Mouse (Mus musculus) CH12F3 (cell line): ENCODE measurements at regions not wholly inside any gene's neighbourhood (a gene's known extent, or its start where the extent isn't known, plus 50 kb on each side); places are given as distances from the start of the nearest gene placed in this dataset.

Experiments
- in situ Hi-C: fragments of 300-500 bp; cut with MboI; formaldehyde crosslinking; loops from 2 replicates; pipeline ENCODE4 v1.14.3; 2020; ENCODE audit warnings: low sequenced_read_pairs

DNA sequence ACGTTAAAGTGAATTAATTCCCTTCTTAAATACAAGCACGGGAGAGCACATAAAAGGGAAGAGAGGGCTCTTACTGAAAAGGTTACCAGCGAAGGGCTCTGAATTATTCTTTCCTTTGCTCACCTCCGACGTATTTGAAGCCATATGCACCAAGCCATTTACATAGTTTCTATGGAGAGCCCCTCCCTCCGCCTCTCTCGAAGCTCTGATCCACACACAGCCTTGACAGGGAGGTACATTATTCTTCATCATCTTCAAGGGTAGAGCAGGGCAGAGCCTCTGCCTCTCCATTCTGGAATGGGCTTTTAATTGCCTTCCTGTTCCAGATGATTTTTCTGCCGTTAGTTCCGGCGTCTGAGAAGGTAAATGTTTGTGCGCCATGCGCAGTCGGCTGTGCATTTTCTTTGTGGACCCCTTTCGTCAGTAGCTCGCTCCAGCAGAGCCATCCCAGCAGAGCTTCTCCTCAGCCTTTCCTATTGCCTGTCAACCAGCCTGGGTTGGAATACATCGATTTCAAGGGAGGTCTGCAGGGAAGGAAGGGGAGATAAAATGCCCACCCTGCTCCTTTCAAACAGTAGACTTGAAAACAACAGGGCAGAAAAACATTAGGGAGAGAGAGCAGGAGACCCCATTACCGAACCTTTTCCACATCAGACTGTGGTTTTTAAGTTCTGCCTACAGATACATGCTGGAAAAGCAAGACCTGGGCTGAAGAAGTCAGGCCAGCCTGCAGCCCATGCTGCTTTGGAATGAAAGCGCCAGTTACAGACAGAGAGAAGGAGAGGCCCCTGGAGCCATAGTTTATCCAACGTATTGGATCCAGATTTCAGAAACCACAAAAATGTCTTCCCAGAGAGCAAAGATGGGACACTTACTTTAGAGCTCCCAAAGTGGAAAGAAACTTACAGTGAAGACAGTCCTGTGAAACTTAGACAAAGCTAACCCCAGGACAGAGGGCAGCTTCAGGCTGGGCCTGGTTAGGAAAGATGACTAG lies 124.1 kb downstream of the Edn3 start:
- in situ Hi-C loops, result loop anchor here (25.0 kb wide), 1 partner anchor 1297 kb away; the partner anchor contains the start of gene Ankrd60

DNA sequence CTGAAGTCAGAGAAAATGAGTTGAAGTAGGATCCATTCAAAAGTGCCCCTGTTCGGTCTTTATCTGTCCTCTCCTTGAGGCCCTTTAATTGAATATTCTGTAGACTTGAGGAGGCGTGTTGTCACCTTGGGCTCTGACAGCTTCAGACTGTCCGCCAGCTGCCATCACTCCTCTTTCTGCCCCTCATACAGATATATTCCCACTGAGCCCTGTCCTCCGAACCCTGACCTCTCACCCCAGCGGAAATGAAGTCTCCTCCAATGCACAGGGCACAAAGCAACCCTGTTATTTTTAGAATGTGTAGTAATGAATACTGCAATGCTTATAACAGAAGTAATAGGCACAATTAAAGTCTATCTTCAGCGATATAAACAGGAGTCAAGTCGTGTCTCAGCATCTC lies 117.4 kb upstream of the Gm14444 start:
- in situ Hi-C loops, result loop anchor here (25.0 kb wide), 1 partner anchor 1305 kb away; the partner anchor contains the start of gene Ankrd60

DNA sequence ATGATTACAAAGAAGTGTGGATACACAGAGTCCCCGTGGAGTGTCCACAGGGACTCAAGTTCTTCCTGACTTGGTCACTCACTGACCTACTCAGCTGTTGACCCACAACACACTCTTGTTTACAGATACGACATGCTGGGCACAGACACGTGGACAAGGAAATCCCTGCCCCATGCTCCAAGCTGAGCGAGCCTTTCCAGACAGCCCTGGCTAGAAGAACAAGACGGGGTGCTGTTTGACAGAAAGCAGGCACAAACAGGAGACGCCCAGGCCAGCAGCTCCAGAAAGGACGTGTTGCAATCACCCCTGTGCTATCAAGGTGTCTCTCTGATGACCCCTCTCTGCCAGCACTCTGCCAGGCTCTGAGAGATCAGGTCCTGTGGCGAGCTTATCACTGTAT lies 112.6 kb upstream of the Gm14444 start:
- in situ Hi-C loops, result loop anchor here (25.0 kb wide), 1 partner anchor 1310 kb away; the partner anchor contains the start of gene Ankrd60

DNA sequence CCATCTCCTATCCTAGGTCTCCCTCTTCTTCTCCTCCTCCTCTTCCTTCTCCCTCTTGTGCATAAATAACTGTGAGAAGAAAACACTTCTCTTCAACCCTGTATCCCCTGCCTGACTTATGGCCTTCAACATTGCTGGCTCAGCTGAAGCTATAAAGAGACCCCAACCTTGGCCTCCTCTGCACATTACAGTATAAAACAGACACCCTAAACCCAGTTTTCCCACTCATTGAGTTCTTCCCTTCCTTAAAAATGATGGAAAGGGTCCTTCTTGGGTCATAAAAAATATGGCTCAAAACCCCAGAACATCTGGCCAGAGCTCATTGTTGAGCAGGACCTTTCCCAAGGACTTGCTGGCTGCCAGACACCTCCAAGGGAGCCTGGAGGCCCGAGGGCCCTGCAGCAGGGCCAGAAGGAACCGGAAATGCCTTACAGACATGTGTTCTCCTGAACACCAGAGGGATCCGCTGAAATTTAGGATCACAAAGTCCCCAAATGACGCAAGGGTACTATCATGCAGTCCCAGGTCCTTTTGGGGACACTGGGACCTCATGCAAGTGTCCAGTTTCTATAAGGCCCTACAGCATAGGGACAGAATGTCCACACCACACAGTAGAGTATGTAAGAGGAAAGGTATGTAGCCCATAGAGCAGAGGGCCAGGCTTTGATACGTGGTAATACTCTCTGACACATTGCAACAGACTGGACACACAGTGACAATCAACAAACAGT lies 109.9 kb upstream of the Gm14444 start:
- in situ Hi-C loops, result loop anchor here (5.0 to 25.0 kb wide), 2 partner anchors 588 to 1313 kb away; partner anchors contain the start of gene Ankrd60

DNA sequence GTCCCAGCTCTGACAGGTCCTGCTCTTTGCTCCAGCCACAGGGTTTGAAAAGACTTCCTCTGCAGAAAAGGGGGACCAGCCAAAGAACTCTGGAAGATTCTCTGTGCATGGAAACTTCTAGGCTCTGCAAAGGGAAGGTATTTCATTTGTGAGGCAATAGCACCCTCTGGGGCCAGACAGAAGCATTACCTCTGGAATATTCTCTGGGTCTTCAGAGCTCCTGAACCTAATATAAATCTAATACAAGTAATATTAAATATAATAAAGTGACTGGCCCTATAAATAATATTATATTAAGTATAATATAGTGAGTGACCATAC lies 109.4 kb upstream of the Gm14444 start:
- in situ Hi-C loops, result loop anchor here (5.0 kb wide), 1 partner anchor 588 kb away; no protein-coding TSS in a partner anchor

DNA sequence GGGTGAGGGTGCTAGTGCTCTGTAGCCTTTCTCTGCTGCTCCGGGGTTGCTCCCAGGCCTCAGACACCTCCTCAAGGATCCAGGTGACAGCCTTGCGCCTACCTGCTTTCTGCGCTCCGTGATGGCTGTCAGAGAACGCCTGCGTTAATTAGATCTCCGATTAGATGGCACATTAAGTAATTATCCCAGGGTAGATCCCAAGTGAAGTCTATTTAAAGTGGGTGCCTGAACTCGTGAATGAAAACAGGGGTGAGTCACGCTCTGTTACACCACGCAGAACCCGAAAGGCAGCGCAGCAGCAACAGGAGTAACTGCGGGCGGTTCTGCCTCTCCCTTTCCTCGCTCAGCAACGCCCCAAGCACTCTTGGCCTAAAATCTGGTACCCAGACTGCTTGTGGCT lies 108.2 kb upstream of the Gm14444 start:
- in situ Hi-C loops, result loop anchor here (5.0 kb wide), 1 partner anchor 590 kb away; no protein-coding TSS in a partner anchor

DNA sequence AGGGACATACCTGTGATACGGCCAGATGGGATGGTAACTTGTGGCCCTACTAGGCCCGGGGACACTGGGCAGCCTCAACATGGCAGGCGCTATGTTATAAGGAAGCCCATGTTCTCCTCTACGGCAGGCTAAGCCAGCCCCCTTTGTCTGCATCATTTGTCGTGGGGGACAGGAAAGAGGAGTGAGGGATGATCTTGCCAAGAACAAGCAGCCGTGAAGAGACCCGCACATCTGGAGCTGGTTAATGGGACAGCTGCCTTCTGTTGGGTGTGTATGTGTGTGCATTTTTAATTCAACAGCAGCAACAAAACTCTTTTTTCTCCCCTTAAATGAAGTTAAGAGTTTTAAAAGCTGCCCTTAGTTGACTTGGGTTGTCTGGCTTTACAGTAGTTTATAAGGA lies 106.4 kb upstream of the Gm14444 start:
- in situ Hi-C loops, result loop anchor here (5.0 kb wide), 1 partner anchor 591 kb away; no protein-coding TSS in a partner anchor

DNA sequence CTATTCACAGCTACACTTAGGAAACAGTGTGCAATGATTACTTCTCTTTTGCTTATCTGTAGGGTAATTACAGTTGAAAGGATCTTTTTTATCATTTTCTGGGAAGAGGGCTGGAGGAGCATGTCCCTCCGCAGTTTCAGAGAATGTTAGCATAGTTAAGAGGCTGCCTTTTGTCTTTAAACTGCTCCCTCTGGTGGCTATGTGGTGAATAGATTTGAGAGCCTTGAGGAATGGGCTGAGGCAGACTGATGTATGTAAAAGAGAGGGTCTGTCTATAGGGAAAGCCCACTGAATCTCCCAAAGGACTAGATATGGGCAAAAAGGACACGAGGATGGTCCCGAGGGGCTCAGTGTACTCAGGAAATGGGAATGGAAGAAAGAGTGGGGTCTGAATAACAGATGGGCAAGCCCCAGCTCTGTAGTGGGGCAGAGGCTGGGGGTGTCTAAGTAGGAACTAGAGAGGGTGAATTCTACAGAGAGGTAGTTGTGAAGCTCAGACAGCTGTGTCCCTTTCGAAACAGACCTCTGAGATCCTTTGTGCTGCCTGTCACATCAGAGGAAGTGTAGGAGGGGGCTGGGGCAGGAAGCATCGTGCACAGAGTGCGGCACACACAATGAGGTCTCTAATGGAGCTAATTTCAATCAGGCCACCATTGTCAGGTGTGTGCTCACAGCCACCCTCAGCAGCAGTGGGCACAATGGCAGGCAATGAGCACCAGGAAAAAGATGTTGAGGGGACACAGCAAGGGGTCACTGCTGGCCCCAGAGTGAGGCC lies 104.0 kb upstream of the Gm14444 start:
- in situ Hi-C loops, result no loop called here

DNA sequence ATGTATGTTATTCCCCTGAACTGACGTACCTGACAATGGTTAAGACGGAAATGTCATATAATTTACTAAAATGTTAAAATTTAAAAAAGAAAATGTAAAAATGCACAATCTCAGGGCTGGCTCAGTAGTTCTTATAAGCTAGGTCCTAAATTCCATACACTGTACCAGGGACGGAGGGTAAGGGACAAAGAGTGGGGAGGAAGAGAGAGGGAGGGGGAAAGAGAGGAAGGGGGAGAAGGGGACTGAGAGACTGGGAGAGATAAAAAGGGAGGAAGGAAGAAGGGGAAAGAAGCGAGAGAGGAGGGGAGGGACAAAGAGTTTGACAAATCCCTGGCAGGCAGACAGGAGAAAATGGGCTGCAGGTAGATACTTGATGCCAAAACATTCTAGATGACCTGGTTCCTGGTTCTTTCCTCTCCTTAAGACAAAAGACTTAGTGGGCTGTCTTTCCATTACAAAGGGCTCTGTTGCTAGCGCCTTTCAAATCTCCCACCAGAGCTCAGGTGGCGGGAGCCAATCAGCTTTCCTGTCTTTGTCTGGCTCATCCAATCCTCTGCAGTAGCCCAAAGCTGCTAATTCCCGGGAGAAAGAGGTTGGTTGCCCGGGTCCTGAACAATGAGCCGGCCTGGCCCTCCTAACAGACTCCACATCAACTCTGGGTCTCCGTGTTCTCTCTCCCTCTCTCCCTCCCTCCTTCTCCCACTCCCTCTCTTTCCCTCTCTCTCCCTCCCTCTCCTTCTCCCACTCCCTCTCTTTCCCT lies 92.7 kb upstream of the Gm14444 start:
- in situ Hi-C loops, result no loop called here

DNA sequence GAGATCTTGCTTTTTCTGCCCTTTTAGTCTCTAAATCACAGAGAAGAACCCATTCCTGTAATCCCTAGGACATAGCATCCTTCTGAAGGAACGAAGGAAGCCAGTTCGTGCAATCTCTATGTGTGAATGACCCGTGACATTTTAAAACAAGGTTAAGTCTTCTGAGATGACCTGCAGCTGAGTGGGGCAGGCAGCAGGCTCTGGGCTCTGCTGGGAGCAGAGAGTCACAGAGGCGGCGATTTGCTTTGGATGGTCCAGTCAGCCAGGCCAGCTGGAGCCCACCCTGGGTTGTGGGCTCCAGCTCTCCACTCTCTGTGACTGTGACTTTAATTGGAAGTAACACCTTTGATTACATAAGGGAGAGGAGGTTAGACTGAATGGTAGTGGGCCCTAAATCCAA lies 92.1 kb upstream of the Gm14444 start:
- in situ Hi-C loops, result no loop called here

DNA sequence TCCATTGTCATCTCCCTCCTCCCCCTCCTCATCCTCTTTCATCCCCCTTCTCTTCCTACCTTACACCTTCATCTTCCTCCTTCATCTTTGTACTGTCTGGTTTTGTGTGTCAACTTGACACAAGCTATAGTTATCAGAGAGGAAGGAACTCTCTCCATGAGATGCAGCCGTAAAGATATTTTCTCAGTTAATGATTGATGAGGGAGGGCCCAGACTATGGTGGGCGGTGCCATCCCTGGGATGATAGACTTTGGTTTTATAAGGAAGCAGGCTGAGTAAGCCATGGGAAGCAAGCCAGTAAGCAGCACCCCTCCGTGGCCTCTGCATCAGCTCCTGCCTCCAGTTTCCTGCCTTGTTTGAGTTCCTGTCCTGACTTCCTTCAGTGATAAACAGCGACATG lies 87.8 kb upstream of the Gm14444 start:
- in situ Hi-C loops, result no loop called here

DNA sequence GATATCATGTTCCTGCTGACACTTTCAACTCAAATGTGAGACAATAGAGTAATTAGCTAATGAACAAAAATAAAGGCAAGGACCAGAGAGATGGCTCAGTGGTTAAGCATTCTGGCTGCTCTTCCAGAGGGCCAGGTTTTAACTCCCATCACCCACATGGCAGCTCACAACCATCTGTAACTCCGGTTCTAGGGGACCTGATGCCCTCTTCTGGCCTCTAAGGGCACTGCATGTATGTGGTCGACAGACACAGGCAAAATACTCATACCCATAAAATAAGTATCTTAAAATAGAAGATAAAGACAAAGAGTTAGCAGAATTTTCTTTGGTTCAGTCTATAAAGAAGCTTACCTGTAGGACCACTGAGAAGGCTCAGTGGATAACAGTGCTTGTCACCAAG lies 80.3 kb upstream of the Gm14444 start:
- in situ Hi-C loops, result no loop called here

DNA sequence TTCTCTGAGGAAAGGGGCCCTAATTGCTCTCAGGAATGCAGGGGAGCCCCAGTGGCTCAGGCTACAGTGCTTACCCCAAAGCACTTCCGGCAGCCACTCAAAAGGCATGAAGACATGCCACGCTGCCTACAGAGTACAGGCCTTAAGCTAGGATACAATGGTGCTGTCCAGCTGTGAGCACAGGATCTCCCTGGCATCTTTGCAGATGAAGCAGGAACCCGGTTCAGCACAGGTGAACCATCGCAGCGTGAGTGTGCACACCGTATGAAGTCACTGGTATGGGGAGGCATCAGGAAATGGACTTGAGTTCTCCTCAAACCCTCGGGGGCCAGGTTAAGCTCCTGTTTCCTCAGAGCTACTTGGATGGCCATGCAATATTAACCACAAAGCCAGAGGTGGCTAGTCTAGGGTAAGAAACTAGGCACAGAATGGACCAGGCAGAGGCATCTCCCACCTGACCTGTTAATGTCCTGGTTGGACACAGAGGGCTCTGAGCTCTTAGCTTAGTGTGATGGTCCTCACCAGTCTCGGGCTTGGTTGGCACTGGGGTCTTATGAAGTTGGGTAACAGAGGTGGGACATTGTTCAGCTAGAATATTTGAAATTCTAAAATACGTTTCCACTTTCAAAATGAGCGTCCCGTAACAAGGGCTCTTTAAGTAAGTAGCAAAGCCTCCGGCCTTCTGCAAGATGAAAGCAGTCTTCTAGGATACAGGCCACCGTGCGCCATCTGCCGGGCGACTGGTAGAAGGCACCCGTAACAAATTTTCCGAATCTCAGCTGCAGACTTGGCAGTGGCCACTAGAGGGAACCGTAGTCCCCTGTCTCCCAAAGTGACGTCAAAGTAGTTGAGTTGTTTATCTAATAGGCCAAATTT lies 77.7 kb upstream of the Gm14444 start:
- in situ Hi-C loops, result no loop called here

DNA sequence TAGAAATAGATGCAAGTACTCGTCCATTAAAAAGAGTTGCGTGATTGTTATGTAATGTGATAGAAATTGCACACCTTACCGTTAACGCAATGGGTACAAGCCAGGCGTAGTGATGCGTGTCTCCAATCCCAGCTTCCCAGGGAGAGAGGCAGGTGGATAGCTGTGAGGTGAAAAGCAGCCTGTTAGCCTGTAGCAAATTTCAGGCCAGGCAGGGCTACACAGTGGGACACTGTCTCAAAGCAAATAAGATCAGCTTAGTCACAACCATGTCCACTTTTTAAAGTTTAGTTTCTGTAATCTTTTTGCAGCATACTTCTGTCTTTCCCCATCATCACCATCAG lies 77.1 kb upstream of the Gm14444 start:
- in situ Hi-C loops, result no loop called here

DNA sequence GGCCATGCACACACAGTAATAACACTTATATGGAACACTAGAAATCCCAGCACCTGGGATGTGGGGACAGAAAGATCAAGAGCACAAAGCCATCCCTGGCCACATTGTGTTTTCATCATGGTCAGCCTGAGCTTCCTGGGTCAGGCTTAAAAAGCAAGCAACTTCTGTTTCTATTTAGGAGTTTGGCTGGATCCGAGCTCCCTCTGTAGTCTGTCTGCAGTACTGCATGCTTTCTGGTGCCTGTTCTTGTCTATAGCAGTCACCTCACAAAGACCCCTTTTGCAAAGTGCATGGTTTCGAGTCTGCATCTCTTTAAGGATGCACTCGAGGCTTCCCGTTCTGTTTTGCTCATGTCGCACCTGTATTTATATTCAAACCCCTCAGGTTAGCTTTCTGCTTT lies 73.4 kb upstream of the Gm14444 start:
- in situ Hi-C loops, result no loop called here

DNA sequence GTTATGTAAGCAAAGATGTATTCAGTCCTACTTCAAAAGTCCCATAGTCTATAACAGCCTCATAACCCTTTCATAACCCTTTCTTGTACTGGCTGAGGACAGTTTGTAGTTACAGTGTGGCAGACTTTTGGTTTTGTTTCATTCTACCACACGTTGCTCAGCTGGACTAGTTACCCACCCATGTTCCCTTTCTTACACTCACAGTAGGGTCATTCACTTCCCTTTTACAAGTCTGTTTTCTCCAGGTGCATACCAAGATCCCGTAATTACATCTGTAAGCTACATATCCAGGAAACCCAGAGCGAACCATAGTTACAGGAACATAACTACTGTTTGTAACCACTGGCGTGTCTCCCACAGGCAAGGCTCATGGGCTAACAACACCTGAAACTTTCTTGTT lies 72.1 kb upstream of the Gm14444 start:
- in situ Hi-C loops, result no loop called here

DNA sequence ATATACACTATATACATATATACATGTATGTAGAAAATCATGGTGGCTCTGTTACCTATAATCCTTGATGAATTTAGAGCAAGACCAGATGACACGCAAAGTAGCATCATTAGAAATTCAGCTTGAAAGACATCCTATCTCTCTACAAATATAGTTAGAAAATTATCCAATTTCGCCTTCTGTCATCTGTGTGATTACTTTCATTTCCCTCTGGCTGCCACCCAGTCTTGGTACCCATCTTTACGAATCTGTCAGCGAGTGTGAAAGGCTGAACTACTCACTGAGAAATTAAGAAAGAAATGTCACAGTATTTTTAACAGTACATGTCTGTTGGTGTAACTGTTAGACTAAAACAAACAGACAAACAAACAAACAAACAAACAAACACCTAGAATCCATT lies 67.8 kb upstream of the Gm14444 start:
- in situ Hi-C loops, result no loop called here

DNA sequence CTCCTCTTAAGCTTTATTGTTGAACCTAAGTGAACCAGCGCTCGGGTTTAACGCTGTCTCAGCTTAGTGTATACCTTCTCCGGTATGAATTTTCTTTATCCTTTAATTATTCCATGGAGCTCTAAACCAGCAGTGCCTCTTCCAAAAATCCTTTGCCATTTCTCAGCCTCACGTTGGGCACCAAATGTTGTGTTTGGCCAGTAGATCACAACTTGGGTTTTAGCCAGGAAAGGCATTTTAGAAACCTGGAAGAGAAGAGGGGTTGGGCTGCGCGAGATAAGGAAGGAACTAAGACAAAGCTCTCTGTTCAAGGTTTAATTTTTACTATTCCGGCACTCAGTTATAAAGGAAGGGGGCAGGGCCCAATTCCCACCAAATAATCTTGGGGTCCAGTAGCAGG lies 61.9 kb upstream of the Gm14444 start:
- in situ Hi-C loops, result no loop called here
